Mouse (Mus musculus): ENCODE data around the gene Kalrn. TPM values are rescaled to one million over a fixed set of nuclear protein-coding genes. Genes with fewer than 3 reads are reported as not detected.
A peak's percentile ranks its signal among the peaks of the same experiment; 100 is the strongest.

The Kalrn gene
- polyA plus RNA-seq, 1 experiment from 2014 or later = 22.1 TPM

DNA sequence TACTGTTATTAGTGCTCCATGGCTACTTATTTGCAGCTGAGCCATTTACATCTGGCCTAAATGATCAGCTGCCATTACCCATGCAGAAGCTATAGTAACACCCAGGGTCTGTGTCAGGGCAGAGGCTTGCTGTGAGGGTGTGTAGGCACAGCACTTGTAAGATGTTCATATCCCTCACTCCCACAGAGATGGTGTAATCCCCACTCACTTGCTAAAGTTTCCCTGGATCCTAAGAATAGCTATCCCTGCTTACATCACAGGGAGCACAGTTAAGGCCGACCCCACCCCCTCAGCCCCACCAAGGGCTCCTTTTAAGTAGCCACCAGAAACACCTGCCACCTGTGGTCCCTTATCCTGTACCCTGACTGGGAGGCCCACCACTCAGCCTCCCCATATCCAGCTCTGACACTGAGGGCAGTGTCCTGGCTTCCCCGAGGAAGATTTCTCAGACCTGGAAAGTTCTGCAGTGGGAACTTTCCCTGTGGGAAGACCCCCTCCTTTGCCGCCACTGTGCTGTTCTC is 83.5 kb downstream of the Kalrn start:
- H3K27me3 ChIP-seq (ENCODE audit: control insufficient read depth, insufficient read depth, low read length) = no peaks in the 10 kb centered on the region
- H3K9me3 ChIP-seq (ENCODE audit: control insufficient read depth, low read depth, low read length) = no peaks in the 10 kb centered on the region
- 55% methylated on average over 3 of the region's 3 CpGs for WGBS
- no peak overlapping the region for H3K9ac ChIP-seq (replicated peaks; ENCODE audit: low read depth, low read length)
- H3K4me2 ChIP-seq (replicated peaks; ENCODE audit: low read depth, low read length) = no peak overlapping the region
- H3K27ac ChIP-seq (ENCODE audit: low read length) = no peak overlapping the region
- no peak for ATAC-seq (ENCODE audit: insufficient number of reproducible peaks, insufficient read depth, low FRiP score, low read depth)
- peaks cover 28% of the 10 kb centered on the region for H3K4me1 ChIP-seq (ENCODE audit: control insufficient read depth, insufficient read depth, low read length)
- H3K4me3 ChIP-seq (ENCODE audit: low read depth, low read length) = no peak overlapping the region
- H3K36me3 ChIP-seq (ENCODE audit: control insufficient read depth, insufficient read depth, low read length) = no peaks in the 10 kb centered on the region

- WGBS = 87% methylated on average over 5 of the region's 5 CpGs
- no peak for ATAC-seq (ENCODE audit: insufficient number of reproducible peaks, insufficient read depth, low FRiP score, low read depth)
- H3K36me3 ChIP-seq (ENCODE audit: control insufficient read depth, insufficient read depth, low read length) = no peaks in the 10 kb centered on the region
- H3K4me2 ChIP-seq (replicated peaks; ENCODE audit: low read depth, low read length) = no peak overlapping the region
- H3K4me1 ChIP-seq (ENCODE audit: control insufficient read depth, insufficient read depth, low read length) = peaks cover 19% of the 10 kb centered on the region; the same call in 1 of the 2 replicates
- no peak overlapping the region for H3K9ac ChIP-seq (replicated peaks; ENCODE audit: low read depth, low read length)
- H3K27me3 ChIP-seq (ENCODE audit: control insufficient read depth, insufficient read depth, low read length) = no peaks in the 10 kb centered on the region
- H3K27ac ChIP-seq (ENCODE audit: low read length) = no peak overlapping the region
- H3K4me3 ChIP-seq (ENCODE audit: low read depth, low read length) = no peak overlapping the region
- no peaks in the 10 kb centered on the region for H3K9me3 ChIP-seq (ENCODE audit: control insufficient read depth, low read depth, low read length)
Observed at GRCm38 (mm10) chr16:34487823-34488222, 85.5 kb downstream of the Kalrn start.

- H3K9me3 ChIP-seq (ENCODE audit: control insufficient read depth, low read depth, low read length) = no peaks in the 10 kb centered on the region
- H3K4me2 ChIP-seq (replicated peaks; ENCODE audit: low read depth, low read length) = no peak overlapping the region
- H3K27me3 ChIP-seq (ENCODE audit: control insufficient read depth, insufficient read depth, low read length) = no peaks in the 10 kb centered on the region
- peaks cover 19% of the 10 kb centered on the region; the same call in 1 of the 2 replicates for H3K4me1 ChIP-seq (ENCODE audit: control insufficient read depth, insufficient read depth, low read length)
- H3K36me3 ChIP-seq (ENCODE audit: control insufficient read depth, insufficient read depth, low read length) = no peaks in the 10 kb centered on the region
- WGBS = 89% methylated on average over 7 of the region's 7 CpGs
- H3K4me3 ChIP-seq (ENCODE audit: low read depth, low read length) = no peak overlapping the region
- no peak for ATAC-seq (ENCODE audit: insufficient number of reproducible peaks, insufficient read depth, low FRiP score, low read depth)
- no peak overlapping the region for H3K9ac ChIP-seq (replicated peaks; ENCODE audit: low read depth, low read length)
- H3K27ac ChIP-seq (ENCODE audit: low read length) = no peak overlapping the region
Observed at GRCm38 (mm10) chr16:34487268-34487667, 86.1 kb downstream of the Kalrn start.

GRCm38 (mm10) chr16:34485483-34485882 is 87.8 kb downstream of the Kalrn start:
- H3K4me1 ChIP-seq (ENCODE audit: control insufficient read depth, insufficient read depth, low read length) = peaks cover 19% of the 10 kb centered on the region; the same call in 1 of the 2 replicates
- no peak for ATAC-seq (ENCODE audit: insufficient number of reproducible peaks, insufficient read depth, low FRiP score, low read depth)
- H3K4me3 ChIP-seq (ENCODE audit: low read depth, low read length) = no peak overlapping the region
- no peak overlapping the region for H3K9ac ChIP-seq (replicated peaks; ENCODE audit: low read depth, low read length)
- no peaks in the 10 kb centered on the region for H3K27me3 ChIP-seq (ENCODE audit: control insufficient read depth, insufficient read depth, low read length)
- H3K9me3 ChIP-seq (ENCODE audit: control insufficient read depth, low read depth, low read length) = no peaks in the 10 kb centered on the region
- H3K27ac ChIP-seq (ENCODE audit: low read length) = no peak overlapping the region
- no peak overlapping the region for H3K4me2 ChIP-seq (replicated peaks; ENCODE audit: low read depth, low read length)
- H3K36me3 ChIP-seq (ENCODE audit: control insufficient read depth, insufficient read depth, low read length) = no peaks in the 10 kb centered on the region
- 75% methylated on average over 6 of the region's 6 CpGs for WGBS

DNA sequence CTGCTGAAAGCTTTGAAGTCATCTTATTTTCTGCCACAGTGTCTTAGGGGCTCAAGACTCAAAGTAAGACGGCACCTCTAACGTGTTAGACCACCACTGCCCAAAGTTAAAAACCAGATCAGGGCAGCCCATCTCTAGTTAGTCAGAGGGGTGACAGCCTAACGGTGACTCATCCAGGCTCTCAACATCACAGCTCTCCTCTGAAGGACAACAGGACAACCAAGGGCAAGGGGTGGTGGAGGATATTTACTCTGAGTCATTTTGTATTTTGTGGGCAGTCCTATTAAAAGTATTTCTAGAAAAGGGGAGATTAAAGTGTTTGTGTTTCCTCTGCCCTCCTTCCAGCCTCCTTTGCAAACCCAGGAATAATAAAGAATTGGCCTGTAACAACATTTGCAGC is 88.4 kb downstream of the Kalrn start:
- H3K9me3 ChIP-seq (ENCODE audit: control insufficient read depth, low read depth, low read length) = no peaks in the 10 kb centered on the region
- H3K36me3 ChIP-seq (ENCODE audit: control insufficient read depth, insufficient read depth, low read length) = no peaks in the 10 kb centered on the region
- peaks cover 19% of the 10 kb centered on the region; the same call in 1 of the 2 replicates for H3K4me1 ChIP-seq (ENCODE audit: control insufficient read depth, insufficient read depth, low read length)
- H3K4me3 ChIP-seq (ENCODE audit: low read depth, low read length) = no peak overlapping the region
- WGBS = 53% methylated on average over 3 of the region's 3 CpGs
- ATAC-seq (ENCODE audit: insufficient number of reproducible peaks, insufficient read depth, low FRiP score, low read depth) = 0 out of 2 replicates have a peak, but pooled peaks have one; percentile 23
- no peak overlapping the region for H3K27ac ChIP-seq (ENCODE audit: low read length)
- H3K27me3 ChIP-seq (ENCODE audit: control insufficient read depth, insufficient read depth, low read length) = no peaks in the 10 kb centered on the region
- no peak overlapping the region for H3K4me2 ChIP-seq (replicated peaks; ENCODE audit: low read depth, low read length)
- no peak overlapping the region for H3K9ac ChIP-seq (replicated peaks; ENCODE audit: low read depth, low read length)

- no peak for ATAC-seq (ENCODE audit: insufficient number of reproducible peaks, insufficient read depth, low FRiP score, low read depth)
- WGBS = 93% methylated on average over 1 of the region's 1 CpGs
- no peaks in the 10 kb centered on the region for H3K9me3 ChIP-seq (ENCODE audit: control insufficient read depth, low read depth, low read length)
Observed at GRCm38 (mm10) chr16:34484213-34484612, 89.1 kb downstream of the Kalrn start.

DNA sequence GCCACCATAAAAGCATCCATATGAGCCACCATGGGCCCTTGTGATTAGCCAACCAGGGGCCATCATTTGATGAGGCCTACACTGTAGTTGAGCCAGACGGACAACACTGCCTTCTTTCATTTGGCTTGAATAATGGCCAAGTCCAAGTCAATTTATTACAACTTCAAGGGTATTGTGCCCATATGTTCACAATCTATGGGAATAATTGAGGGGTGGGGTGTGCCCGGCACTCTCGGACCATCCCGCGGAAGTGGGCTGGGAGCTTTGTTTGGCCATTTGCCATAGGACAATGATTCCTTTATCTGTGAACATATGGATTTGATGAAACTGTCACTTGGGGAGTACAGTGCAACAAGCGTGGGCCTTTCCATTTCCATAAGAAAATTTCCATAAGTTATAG is 89.6 kb downstream of the Kalrn start:
- no peak for ATAC-seq (ENCODE audit: insufficient number of reproducible peaks, insufficient read depth, low FRiP score, low read depth)
- H3K4me2 ChIP-seq (replicated peaks; ENCODE audit: low read depth, low read length) = no peak overlapping the region
- H3K27ac ChIP-seq (ENCODE audit: low read length) = no peak overlapping the region
- H3K9me3 ChIP-seq (ENCODE audit: control insufficient read depth, low read depth, low read length) = no peaks in the 10 kb centered on the region
- peaks cover 17% of the 10 kb centered on the region; the same call in 1 of the 2 replicates for H3K4me1 ChIP-seq (ENCODE audit: control insufficient read depth, insufficient read depth, low read length)
- H3K9ac ChIP-seq (replicated peaks; ENCODE audit: low read depth, low read length) = no peak overlapping the region
- H3K36me3 ChIP-seq (ENCODE audit: control insufficient read depth, insufficient read depth, low read length) = no peaks in the 10 kb centered on the region
- H3K27me3 ChIP-seq (ENCODE audit: control insufficient read depth, insufficient read depth, low read length) = no peaks in the 10 kb centered on the region
- 77% methylated on average over 6 of the region's 6 CpGs for WGBS
- H3K4me3 ChIP-seq (ENCODE audit: low read depth, low read length) = no peak overlapping the region

More at GRCm38 (mm10) chr16:34484213-34484612, 89.1 kb downstream of the Kalrn start:
- Histone ChIP-seq H3K27me3 (ENCODE audit: control insufficient read depth, insufficient read depth, low read length) (no peaks in the 10 kb centered on the region), H3K4me2 (replicated peaks; ENCODE audit: low read depth, low read length) (no peak overlapping the region), H3K36me3 (ENCODE audit: control insufficient read depth, insufficient read depth, low read length) (no peaks in the 10 kb centered on the region), H3K27ac (ENCODE audit: low read length) (no peak overlapping the region), H3K9ac (replicated peaks; ENCODE audit: low read depth, low read length) (no peak overlapping the region), H3K4me3 (ENCODE audit: low read depth, low read length) (no peak overlapping the region), H3K4me1 (ENCODE audit: control insufficient read depth, insufficient read depth, low read length) (peaks cover 18% of the 10 kb centered on the region; the same call in 1 of the 2 replicates)

DNA sequence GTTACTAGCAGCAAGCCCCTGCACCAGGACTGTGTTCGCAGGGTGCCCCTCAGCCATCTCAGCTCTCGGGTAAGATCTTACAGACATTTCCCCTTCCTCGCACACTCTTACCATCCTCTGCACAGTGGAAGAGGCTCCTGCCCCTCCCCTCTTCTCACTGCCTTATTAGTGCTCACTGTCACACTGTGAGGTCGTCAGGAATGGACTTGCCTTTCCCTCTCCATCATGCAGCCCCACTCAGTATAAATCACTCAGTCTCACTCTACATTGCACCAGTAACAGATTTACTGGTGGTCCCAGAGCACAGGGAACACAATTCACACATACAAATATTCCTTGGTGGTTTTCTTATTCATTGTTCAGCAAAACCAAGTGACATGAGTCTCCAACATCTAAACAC is 98.6 kb downstream of the Kalrn start:
- whole genome bisulfite sequencing = 57% methylated on average over 4 of the region's 4 CpGs
- Histone ChIP-seq H3K4me1 (ENCODE audit: control insufficient read depth, insufficient read depth, low read length) (peaks cover 17% of the 10 kb centered on the region; the same call in 1 of the 2 replicates), H3K9me3 (ENCODE audit: control insufficient read depth, low read depth, low read length) (no peaks in the 10 kb centered on the region)

DNA sequence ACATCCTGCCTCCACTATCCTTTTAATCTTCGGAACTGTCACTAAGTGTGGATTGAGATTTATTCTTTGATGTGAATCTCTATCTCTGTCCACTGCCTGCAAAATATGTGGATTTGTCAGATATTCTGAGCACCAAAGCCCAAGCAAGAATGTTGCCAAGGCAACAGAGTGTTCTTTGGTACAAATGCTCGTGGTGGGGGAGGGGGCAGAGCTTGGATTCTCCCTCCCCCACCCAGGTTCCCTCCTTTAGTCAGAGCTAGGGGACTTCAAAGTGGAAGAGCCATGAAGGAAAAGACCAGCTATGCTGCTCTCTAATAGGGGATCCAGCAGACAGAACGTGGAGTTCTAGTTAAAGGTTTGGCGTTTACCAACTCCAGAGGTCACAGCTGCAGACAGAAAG is 99.4 kb downstream of the Kalrn start:
- no peaks in the 10 kb centered on the region for H3K9me3 ChIP-seq (ENCODE audit: control insufficient read depth, low read depth, low read length)
- no peaks in the 10 kb centered on the region for H3K27me3 ChIP-seq (ENCODE audit: control insufficient read depth, insufficient read depth, low read length)
- no peak overlapping the region for H3K9ac ChIP-seq (replicated peaks; ENCODE audit: low read depth, low read length)
- H3K4me3 ChIP-seq (ENCODE audit: low read depth, low read length) = no peak overlapping the region
- no peak overlapping the region for H3K27ac ChIP-seq (ENCODE audit: low read length)
- ATAC-seq (ENCODE audit: insufficient number of reproducible peaks, insufficient read depth, low FRiP score, low read depth) = no peak
- no peak overlapping the region for H3K4me2 ChIP-seq (replicated peaks; ENCODE audit: low read depth, low read length)
- WGBS = 40% methylated on average over 4 of the region's 4 CpGs
- no peaks in the 10 kb centered on the region for H3K36me3 ChIP-seq (ENCODE audit: control insufficient read depth, insufficient read depth, low read length)
- H3K4me1 ChIP-seq (ENCODE audit: control insufficient read depth, insufficient read depth, low read length) = peaks cover 24% of the 10 kb centered on the region; the same call in 1 of the 2 replicates

More for the DNA sequence above, 98.6 kb downstream of the Kalrn start:
- no peak overlapping the region for H3K4me3 ChIP-seq (ENCODE audit: low read depth, low read length)
- H3K36me3 ChIP-seq (ENCODE audit: control insufficient read depth, insufficient read depth, low read length) = no peaks in the 10 kb centered on the region
- H3K27me3 ChIP-seq (ENCODE audit: control insufficient read depth, insufficient read depth, low read length) = no peaks in the 10 kb centered on the region
- no peak overlapping the region for H3K9ac ChIP-seq (replicated peaks; ENCODE audit: low read depth, low read length)
- no peak overlapping the region for H3K4me2 ChIP-seq (replicated peaks; ENCODE audit: low read depth, low read length)
- ATAC-seq (ENCODE audit: insufficient number of reproducible peaks, insufficient read depth, low FRiP score, low read depth) = no peak
- H3K27ac ChIP-seq (ENCODE audit: low read length) = no peak overlapping the region
